ENCODE assay signal across 8 mouse cellular contexts in genomic region chr6:124561156-124561555, GRCm38 (mm10). TPM values are rescaled to one million over a fixed set of nuclear protein-coding genes. Genes with fewer than 3 reads are reported as not detected.
DNase-seq lines count a peak whose midpoint lies in the region.
"Not testable (repeated sequence)": the region's sequence is repeated elsewhere in the genome, so short reads cannot be mapped to it uniquely, and the experiment has no call there.
"Had no signal": no experiment of that assay in that cellular context is flagged by ENCODE, and none has a peak within 500 bp of the region (broad histone marks: within the 10 kb centered on the region; RNA-seq: fewer than 3 reads in every experiment).

No protein-coding gene starts in this region.

- H3K36me3 ChIP-seq in heart, embryonic 10.5 days: not testable (repeated sequence)

- WGBS in heart, embryonic 10.5 days: 79% methylated on average over 4 of the region's 4 CpGs

- H3K27me3 ChIP-seq in heart, embryonic 10.5 days (ENCODE audit: insufficient read depth, poor library complexity, severe bottlenecking): not testable (repeated sequence)

- H3K9me3 ChIP-seq in heart, embryonic 10.5 days: not testable (repeated sequence)

- H3K27ac ChIP-seq in heart, embryonic 10.5 days: not testable (repeated sequence)

- H3K4me3 ChIP-seq in heart, embryonic 10.5 days: not testable (repeated sequence)

- not testable (repeated sequence) for H3K4me1 ChIP-seq in heart, embryonic 10.5 days

- DNase-seq in heart, adult 11 months: peak; percentile 52
- peak; percentile 51 for DNase-seq in heart, embryonic 10.5 days (ENCODE audit: low spot score)

RNA-seq across cellular contexts. Expression of gene C1rb, which starts 8.9 kb away (rescaled TPM):
- not detected in 2 replicates for polyA plus RNA-seq in heart, embryonic 10.5 days (2016; fragmentation: Nextera tagmentation; extraction: Ambion mirVana)
- polyA plus RNA-seq: activated CD4-positive, CD25-positive, alpha-beta regulatory T cell, adult 4 months; brain, embryonic 14.5 days; C2C12; CD4-positive, CD25-positive, alpha-beta regulatory T cell, adult 4 months; cerebellum, adult 2 months; G1E had no signal

RNA-seq across cellular contexts. Expression of gene C1s1, which starts 19.0 kb away (rescaled TPM):
- polyA plus RNA-seq in heart, embryonic 10.5 days (2016; fragmentation: Nextera tagmentation; extraction: Ambion mirVana): 0.34 and 2.2 TPM in 2 replicates
- polyA plus RNA-seq: activated CD4-positive, CD25-positive, alpha-beta regulatory T cell, adult 4 months; CD4-positive, CD25-positive, alpha-beta regulatory T cell, adult 4 months; G1E had no signal

RNA-seq across cellular contexts. Expression of gene C1ra, which starts 49.0 kb away (rescaled TPM):
- 0.05 and 0.31 TPM in 2 replicates for polyA plus RNA-seq in heart, embryonic 10.5 days (2016; fragmentation: Nextera tagmentation; extraction: Ambion mirVana)
- polyA plus RNA-seq: G1E had no signal
